Mouse (Mus musculus) effector memory CD4-positive, alpha-beta T cell, adult 7 months (primary cell): Measurements from ENCODE around the gene Bmyc. TPM values are rescaled to one million over a fixed set of nuclear protein-coding genes. Genes with fewer than 3 reads are reported as not detected.

Experiments used
- polyA plus RNA-seq: library from polyadenylated mRNA; unstranded; fragments of 100-300 nt; shearing (Covaris generic); gene quantifications from one replicate; pipeline ENCODE4 v1.2.1, GENCODE M21; 2017

The Bmyc gene
- polyA plus RNA-seq = 23.6 TPM

DNA sequence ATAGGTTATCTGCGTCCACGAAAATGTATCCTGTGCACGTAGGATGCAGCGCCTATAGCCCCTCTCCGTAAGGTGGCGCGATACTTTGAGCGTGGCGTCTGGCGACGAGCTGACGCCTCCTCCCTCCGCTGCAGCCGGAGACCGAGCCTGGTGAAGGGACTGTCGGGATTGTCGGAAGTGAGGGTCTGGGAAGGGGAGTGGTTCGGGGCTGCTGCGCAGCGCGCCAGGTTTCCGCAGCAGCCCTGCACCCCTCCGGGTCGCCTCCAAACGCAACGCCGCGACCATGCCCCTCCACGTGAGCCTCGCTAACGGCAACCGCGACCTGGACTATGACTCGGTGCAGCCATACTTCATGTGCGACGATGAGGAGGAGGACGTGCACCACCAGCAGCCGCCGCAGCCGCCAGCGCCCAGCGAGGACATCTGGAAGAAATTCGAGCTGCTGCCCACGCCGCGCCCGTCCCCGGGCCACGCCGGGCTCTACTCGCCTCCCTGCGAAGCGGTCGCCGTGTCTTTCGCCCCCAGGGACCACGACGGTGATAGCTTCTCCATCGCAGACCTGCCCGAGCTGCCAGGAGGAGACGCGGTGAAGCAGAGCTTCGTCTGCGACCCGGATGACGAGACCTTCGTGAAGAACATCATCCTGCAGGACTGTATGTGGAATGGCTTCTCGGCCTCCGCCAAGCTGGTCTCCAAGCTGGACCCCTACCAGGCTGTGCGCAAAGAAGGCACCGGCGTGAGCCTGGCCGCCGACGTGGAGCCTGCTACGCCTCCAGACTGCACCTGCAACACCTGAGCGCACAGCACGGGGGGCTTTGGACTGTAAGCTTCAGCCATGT is at the start of gene Bmyc:
TSS of gene Bmyc (plus strand) at position 97 of the 839 bp plus-strand sequence.

DNA sequence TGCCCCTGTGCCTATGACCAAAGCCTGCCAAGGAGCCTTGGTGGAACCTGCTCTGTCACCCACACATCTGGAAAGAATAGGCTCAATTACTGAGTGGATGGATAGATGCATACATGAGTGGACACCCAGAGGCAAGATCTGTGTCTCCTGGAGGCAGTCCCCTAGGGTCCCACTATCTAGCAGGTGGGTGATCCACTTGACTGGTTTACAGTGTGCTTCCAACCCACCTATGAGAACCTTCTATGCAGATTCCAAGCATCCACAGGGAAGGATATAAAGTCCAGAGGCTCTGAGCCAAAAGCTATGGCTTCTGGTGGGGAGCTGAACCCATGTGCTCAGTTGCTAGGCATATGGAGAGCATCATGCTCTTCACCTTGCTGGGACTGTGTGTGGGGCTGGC is 48.9 kb upstream of the Bmyc start, which contains the start of gene Lcn5:
TSS of gene Lcn5 (plus strand) at position 301 of the 400 bp plus-strand sequence.

DNA sequence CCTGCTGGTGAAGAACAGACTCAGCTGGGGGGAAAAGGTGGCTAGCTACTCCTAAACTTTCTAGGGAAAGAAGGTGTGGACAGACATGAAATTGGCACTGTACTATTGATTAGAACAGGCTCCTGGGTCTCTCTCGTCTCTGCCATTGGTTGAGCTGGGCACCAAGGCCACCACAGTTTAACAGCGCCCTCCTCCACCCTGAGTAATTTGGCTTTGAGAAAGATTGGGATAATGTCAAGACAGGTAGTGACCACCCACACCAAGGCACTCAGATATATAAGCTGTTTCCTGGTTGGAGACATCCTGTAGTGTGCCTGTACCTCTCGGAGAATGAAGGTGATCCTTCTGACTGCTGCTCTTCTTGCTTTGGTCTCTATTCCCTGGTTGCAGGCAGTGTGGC is 30.1 kb upstream of the Bmyc start, which contains the start of gene Lcn6:
TSS of gene Lcn6 (plus strand) at position 301 of the 400 bp plus-strand sequence.

DNA sequence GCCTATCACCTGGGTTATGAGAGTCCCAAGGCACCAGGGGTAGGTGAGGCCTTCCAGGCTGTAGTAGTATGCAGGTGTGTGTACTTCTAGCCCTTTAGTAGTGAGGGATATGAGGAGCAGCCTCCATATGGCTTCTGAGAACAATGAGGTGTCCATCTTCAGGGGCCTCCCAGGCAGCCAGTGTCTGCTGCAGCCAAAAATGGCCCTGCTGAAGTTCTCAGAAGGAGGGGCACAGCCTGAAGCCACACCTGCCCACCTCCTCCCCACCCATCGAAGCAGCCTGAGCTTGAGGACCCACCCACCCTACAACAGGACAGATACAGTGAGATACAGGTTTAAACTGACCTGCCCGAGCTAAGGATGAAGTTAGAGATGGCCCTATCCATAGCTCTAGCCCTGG is 24.1 kb upstream of the Bmyc start, which contains the start of gene Lcn10:
TSS of gene Lcn10 (plus strand) at position 301 of the 400 bp plus-strand sequence.

DNA sequence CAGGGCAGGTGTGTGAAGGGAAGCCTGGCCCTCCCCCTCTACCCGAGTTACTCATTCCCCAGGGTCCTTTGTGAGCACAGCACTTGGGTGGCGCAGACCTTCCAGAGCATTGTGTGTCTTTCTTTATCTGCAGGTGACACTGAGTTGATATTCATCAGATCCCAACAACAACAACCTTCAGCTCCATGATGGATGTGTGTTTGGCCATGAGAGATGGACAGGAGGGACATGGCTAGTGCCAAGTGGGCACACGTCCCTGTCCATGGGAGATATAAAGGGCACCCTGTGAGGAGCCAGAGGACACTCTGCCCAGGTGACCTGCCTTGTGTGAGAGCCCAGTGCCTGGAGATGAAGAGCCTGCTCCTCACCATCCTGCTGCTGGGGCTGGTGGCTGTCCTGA is 6.8 kb upstream of the Bmyc start, which contains the start of gene Obp2a:
TSS of gene Obp2a (plus strand) at position 301 of the 400 bp plus-strand sequence.

DNA sequence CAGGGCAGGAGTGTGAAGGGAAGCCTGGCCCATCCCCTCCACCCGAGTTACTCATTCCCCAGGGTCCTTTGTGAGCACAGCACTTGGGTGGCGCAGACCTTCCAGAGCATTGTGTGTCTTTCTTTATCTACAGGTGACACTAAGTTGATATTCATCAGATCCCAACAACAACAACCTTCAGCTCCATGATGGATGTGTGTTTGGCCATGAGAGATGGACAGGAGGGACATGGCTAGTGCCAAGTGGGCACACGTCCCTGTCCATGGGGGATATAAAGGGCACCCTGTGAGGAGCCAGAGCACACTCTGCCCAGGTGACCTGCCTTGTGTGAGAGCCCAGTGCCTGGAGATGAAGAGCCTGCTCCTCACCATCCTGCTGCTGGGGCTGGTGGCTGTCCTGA is 30.2 kb downstream of the Bmyc start, which contains the start of gene Obp2b:
TSS of gene Obp2b (plus strand) at position 301 of the 400 bp plus-strand sequence.

Other genes starting within 250 kb of the Bmyc start
- gene Clic3, start 249.9 kb upstream of the Bmyc start, polyA plus RNA-seq = 1.0 TPM
- gene Paxx, start 245.6 kb upstream of the Bmyc start, polyA plus RNA-seq = 50.2 TPM
- not detected for gene Ptgds, start 236.7 kb upstream of the Bmyc start, polyA plus RNA-seq
- gene Lcn12, start 212.8 kb upstream of the Bmyc start, polyA plus RNA-seq = not detected
- 71.7 TPM for gene Fbxw5, start 206.0 kb upstream of the Bmyc start, polyA plus RNA-seq
- gene C8g, start 205.0 kb upstream of the Bmyc start, polyA plus RNA-seq = 4.6 TPM
- gene Traf2, start 159.8 kb upstream of the Bmyc start, polyA plus RNA-seq = 81.5 TPM
- 237 TPM for gene Edf1, start 148.9 kb upstream of the Bmyc start, polyA plus RNA-seq
- 1.4 TPM for gene Mamdc4, start 131.9 kb upstream of the Bmyc start, polyA plus RNA-seq
- 49.8 TPM for gene Phpt1, start 131.5 kb upstream of the Bmyc start, polyA plus RNA-seq
- gene Ajm1, start 125.0 kb upstream of the Bmyc start, polyA plus RNA-seq = 1.1 TPM
- 33.1 TPM for gene Rabl6, start 98.2 kb upstream of the Bmyc start, polyA plus RNA-seq
- 0.22 TPM for gene Ccdc183, start 89.1 kb upstream of the Bmyc start, polyA plus RNA-seq
- 4.9 TPM for gene Tmem141, start 84.7 kb upstream of the Bmyc start, polyA plus RNA-seq
- not detected for gene Fcna, start 78.7 kb upstream of the Bmyc start, polyA plus RNA-seq
- gene Lcn8, start 53.6 kb upstream of the Bmyc start, polyA plus RNA-seq = not detected
- not detected for gene Lcn5, start 48.8 kb upstream of the Bmyc start, polyA plus RNA-seq
- not detected for gene Lcn6, start 30.0 kb upstream of the Bmyc start, polyA plus RNA-seq
- gene Lcn10, start 24.0 kb upstream of the Bmyc start, polyA plus RNA-seq = 0.46 TPM
- gene Obp2a, start 6.7 kb upstream of the Bmyc start, polyA plus RNA-seq = not detected
- not detected for gene Obp2b, start 30.3 kb downstream of the Bmyc start, polyA plus RNA-seq
- gene Lcn3, start 58.8 kb downstream of the Bmyc start, polyA plus RNA-seq = not detected
- not detected for gene Lcn11, start 70.3 kb downstream of the Bmyc start, polyA plus RNA-seq
- gene Gm13539, start 75.5 kb downstream of the Bmyc start, polyA plus RNA-seq = not detected
- 0.73 TPM for gene Glt6d1, start 109.1 kb downstream of the Bmyc start, polyA plus RNA-seq
- gene Lcn9, start 116.4 kb downstream of the Bmyc start, polyA plus RNA-seq = not detected
- gene Sohlh1, start 140.5 kb downstream of the Bmyc start, polyA plus RNA-seq = not detected
- 0.15 TPM for gene Kcnt1, start 157.0 kb downstream of the Bmyc start, polyA plus RNA-seq